Mouse (Mus musculus) frontal cortex, postnatal 14 days (tissue): ENCODE measurements around the gene Dpf3.

Experiments
- DNase-seq, 2 experiments: peaks; one replicate each; pipeline ENCODE4 v3.0.0; 2022; ENCODE audit warnings: low spot score in 2 of 2

The Dpf3 gene

GRCm38 (mm10) chr12:83466508-83467430, 20.7 kb downstream of the Dpf3 start:
- no peak for DNase-seq

- no peak for DNase-seq
Observed at GRCm38 (mm10) chr12:83466053-83466452, 21.5 kb downstream of the Dpf3 start.

GRCm38 (mm10) chr12:83460272-83460671, 27.2 kb downstream of the Dpf3 start:
- DNase-seq: no peak

- no peak for DNase-seq
Observed at GRCm38 (mm10) chr12:83454697-83455321, 32.7 kb downstream of the Dpf3 start.

- no peak for DNase-seq
Observed at GRCm38 (mm10) chr12:83451850-83452249, 35.7 kb downstream of the Dpf3 start.

GRCm38 (mm10) chr12:83450471-83450870, 37.0 kb downstream of the Dpf3 start:
- DNase-seq: no peak

GRCm38 (mm10) chr12:83449202-83449601, 38.3 kb downstream of the Dpf3 start:
- DNase-seq: no peak

- no peak for DNase-seq
Observed at GRCm38 (mm10) chr12:83445587-83445986, 41.9 kb downstream of the Dpf3 start.

GRCm38 (mm10) chr12:83444448-83444847, 43.1 kb downstream of the Dpf3 start:
- DNase-seq: no peak

- no peak for DNase-seq
Observed at GRCm38 (mm10) chr12:83438002-83438401, 49.5 kb downstream of the Dpf3 start.

GRCm38 (mm10) chr12:83433987-83434698, 53.4 kb downstream of the Dpf3 start:
- no peak for DNase-seq

GRCm38 (mm10) chr12:83433436-83433835, 54.1 kb downstream of the Dpf3 start:
- no peak for DNase-seq

- no peak for DNase-seq
Observed at GRCm38 (mm10) chr12:83430207-83430606, 57.3 kb downstream of the Dpf3 start.

- no peak for DNase-seq
Observed at GRCm38 (mm10) chr12:83428016-83428415, 59.5 kb downstream of the Dpf3 start.

GRCm38 (mm10) chr12:83427601-83428000, 59.9 kb downstream of the Dpf3 start:
- no peak for DNase-seq

GRCm38 (mm10) chr12:83426326-83426725, 61.2 kb downstream of the Dpf3 start:
- no peak for DNase-seq

GRCm38 (mm10) chr12:83425736-83426135, 61.8 kb downstream of the Dpf3 start:
- DNase-seq: no peak

GRCm38 (mm10) chr12:83424720-83425444, 62.6 kb downstream of the Dpf3 start:
- no peak for DNase-seq

- DNase-seq: no peak
Observed at GRCm38 (mm10) chr12:83424086-83424719, 63.3 kb downstream of the Dpf3 start.

GRCm38 (mm10) chr12:83420346-83420745, 67.2 kb downstream of the Dpf3 start:
- DNase-seq: no peak

- no peak for DNase-seq
Observed at GRCm38 (mm10) chr12:83415207-83415606, 72.3 kb downstream of the Dpf3 start.
